Mouse (Mus musculus): ENCODE measurements around the gene Prep.
"Not testable (repeated sequence)": the region's sequence is repeated elsewhere in the genome, so short reads cannot be mapped to it uniquely, and the experiment has no call there.

Gene Prep

DNA sequence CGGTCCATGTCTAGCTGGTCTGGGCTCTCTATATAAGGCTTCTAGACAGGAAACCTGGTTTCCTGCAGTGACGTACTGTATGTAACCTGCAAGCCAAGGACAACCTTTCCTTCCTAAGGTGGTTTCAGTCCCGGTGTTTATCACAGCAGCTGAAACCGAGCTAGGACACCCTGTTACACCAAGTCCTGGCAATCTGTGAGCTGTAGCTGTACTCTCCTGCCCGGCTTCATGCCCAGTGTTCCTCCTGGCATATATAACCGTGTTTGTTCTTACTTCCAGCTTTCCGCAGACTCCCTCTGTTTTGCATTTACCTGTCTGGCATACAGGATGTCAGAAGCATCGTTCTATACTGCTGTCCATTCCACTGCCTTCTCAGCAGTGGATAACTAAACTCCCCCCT is 51.4 kb downstream of the Prep start:
- no peak for DNase-seq (ENCODE audit: low spot score)

- DNase-seq (ENCODE audit: low spot score): no peak
Measured at GRCm38 (mm10) chr10:45121637-45122036, 54.6 kb downstream of the Prep start.

DNA sequence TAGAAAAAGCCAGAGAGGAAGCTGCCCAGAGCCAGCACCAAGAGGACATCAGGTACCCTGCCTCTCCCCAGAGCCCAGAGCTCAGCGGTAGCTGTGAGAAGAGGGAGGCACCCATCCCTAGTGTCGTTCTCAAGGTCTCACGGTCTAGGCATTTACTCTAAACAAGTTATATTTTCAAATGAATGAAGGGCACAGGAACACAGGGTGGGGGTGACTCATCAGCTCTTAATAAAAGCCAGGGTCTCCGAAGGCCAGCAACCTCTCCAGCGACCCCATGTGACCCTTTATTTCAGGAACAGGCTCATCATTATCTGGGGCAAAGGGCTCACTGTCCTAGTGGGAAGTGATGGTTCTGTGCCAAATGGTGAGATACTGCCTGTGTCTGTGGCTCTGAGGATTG is 55.5 kb downstream of the Prep start:
- no peak for DNase-seq (ENCODE audit: low spot score)

GRCm38 (mm10) chr10:45123011-45123410 is 56.0 kb downstream of the Prep start:
- DNase-seq (ENCODE audit: low spot score): no peak

DNA sequence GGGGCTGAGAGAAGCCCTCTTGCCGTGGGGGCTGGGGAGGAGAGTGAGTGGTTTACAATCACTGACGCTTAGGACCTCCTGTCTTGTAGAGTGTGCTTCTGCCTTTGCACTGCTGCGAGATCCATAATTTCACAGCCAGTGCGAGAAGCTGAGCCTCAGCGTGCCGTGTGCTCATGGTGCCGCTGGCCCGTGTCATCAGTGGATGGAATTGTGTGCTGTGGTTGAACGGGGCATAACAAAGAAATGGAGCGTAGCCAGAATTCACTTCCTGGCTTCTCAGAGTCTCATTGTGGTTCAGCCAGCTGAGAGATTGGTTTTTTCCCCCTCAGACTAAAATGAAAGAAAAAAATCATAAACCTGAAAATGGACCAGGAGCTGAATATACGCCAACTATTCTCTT is 62.1 kb downstream of the Prep start:
- DNase-seq (ENCODE audit: low spot score): no peak

- no peak for DNase-seq (ENCODE audit: low spot score)
Measured at GRCm38 (mm10) chr10:45130004-45130403, 63.0 kb downstream of the Prep start.

- DNase-seq (ENCODE audit: low spot score): peak; percentile 8
Measured at GRCm38 (mm10) chr10:45132371-45132770, 65.4 kb downstream of the Prep start.

DNA sequence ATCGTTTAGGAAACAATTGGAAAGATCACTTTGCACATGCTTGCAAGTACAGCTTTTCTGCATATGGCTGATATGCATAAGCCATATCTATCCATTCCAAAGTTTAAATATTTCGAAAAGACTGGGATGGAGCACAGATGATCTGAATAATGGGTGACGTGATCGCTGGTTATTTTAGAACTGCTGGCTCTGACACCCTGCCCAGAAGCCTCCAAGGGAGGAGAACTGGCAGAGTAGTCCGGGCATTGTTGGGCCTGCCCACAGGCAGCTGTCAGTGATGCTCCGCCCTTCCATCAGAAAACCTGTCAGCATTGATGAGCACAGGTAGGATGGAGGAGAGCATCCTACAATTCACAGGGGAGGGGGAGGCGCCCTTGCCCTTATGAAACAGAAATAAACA is 69.8 kb downstream of the Prep start:
- DNase-seq (ENCODE audit: low spot score): no peak

GRCm38 (mm10) chr10:45139910-45140309 is 72.9 kb downstream of the Prep start:
- no peak for DNase-seq (ENCODE audit: low spot score)

DNA sequence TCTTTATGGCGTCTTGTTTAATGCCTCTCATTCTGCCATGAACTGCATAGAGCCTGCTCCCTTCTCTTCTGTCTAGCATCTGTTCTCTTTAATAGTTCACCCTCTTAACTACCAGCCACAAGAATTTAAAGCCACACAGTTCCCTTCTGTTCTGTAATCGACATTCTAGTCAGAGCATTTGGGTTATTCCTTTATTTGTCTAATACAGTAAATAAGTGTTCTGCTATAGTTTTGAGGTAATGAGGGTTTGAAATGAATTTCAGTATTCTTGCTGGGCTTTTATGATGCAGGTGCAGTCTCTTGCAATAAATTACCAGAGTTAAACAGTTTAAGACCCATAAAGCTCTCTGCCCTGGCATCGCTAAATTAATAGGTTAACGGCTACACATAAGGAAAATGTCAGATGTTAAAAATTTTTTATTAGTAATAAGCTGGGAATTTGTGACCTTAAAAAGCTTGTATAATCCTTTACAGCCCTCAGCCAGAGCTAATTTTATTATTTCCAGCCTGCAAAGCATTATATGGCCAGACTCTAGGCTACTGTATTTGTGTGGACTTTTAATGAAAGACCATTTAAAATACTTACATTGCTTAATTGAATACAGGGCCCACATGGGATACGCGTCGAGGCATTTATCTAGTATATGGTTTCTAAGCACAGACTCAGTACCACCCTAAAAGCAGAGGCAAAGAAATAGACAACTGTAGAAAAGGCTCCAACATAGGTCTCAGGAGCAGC is 73.6 kb downstream of the Prep start:
- no peak for DNase-seq (ENCODE audit: low spot score)

DNA sequence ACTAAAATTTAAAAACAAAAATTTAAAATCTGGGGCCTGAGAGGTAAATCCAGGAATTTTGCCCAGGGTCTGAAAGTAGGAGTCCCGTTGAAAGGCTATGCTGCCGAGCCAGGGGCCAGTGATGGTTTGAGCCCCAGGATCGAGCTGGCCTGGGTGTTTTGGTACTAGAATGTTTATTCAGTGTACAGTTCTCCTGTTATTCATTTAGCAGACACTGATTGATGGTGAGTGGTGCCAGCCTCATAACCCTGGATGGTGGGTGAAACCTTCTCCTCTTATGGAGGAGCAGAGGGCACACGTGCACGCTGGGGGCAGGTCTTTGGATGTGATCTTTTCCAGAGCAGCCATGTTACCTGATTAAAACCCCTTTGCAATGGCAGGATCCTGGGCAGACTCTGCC is 75.4 kb downstream of the Prep start:
- DNase-seq (ENCODE audit: low spot score): no peak

- no peak for DNase-seq (ENCODE audit: low spot score)
Measured at GRCm38 (mm10) chr10:45144038-45144817, 77.2 kb downstream of the Prep start.

DNA sequence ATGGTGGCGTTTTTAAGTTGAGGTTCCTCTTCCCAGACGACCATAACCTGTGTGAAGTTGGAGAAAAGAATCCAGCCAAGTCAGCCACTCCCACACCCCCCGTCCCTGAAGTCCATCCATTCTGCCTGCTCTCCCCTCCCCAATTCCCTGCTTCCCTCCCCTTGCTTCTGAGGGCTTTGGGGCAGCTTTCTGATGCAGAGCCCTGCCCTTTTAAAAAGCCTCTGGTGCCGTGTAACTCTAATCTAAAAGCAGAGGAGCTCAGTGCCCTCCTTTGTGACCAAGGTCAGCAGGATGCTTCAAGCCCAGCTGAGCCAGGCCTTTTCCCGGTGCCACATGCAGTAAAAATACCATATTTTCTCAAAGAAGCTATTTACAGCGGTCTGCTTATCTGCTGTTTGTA is 79.8 kb downstream of the Prep start:
- no peak for DNase-seq (ENCODE audit: low spot score)

GRCm38 (mm10) chr10:45151137-45151536 is 84.1 kb downstream of the Prep start:
- no peak for DNase-seq (ENCODE audit: low spot score)

DNA sequence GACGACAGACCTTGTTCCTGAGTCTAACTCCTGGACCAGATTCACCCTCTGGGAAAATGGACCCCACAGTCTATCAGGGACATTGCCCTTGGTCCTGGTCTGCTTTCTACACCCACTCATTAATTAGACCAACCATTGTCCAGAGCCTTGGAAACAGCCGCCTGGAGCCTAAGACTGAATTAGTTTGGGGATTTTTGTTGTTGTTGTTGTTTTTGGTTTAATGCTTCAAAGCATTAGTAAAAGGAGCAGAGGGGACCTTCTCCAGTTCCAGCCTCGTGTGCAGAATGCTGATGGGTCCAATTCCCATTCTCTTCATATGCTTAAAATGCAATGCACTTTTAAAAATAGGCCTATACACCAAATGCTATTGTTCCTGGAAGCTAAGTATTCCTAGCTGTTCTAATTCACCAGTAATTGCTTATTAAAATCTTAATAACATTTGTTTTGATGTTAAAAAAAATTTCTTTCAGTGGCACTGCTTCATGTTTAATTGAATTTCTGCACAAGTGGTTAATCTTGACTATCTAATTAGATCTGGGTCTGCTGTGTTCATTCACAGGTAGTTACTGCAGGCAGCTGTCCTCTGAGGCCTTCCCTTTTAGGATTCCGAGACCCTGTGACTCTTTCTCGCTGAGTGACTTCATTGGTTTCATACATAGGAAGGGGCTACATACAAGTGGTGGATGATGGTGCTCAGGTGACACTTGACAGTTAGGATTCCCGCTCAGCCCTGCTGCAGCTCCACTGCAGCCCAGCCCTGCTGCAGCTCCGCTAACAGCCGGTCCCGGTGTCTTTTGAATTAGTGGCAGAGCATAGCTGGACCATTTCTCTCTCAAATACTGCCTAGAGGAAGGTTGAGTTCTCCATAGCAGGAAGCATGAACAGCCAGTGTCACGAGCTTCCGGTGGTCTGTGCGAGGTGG is 85.0 kb downstream of the Prep start:
- no peak for DNase-seq (ENCODE audit: low spot score)

- no peak for DNase-seq (ENCODE audit: low spot score)
Measured at GRCm38 (mm10) chr10:45154557-45155060, 87.6 kb downstream of the Prep start.

DNA sequence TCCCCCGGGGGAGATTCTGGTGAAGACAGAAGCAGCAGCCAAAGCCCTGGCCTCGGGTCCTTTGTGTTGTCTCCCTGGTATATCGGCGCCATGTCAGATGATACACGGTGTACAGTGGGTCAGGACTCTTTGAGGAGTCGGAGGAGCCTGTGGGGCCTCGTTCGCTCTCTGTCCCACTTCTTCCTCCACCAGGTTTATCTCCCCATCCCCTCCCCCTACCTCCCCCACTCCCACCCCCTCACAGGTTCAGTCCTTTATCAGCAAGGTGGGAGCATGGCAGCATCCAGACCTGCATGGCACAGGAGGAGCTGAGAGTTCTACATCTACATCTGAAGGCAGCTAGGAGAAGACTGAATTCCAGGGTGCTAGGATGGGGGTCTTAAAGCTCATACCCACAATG is 98.8 kb downstream of the Prep start:
- no peak for DNase-seq (ENCODE audit: low spot score)

DNA sequence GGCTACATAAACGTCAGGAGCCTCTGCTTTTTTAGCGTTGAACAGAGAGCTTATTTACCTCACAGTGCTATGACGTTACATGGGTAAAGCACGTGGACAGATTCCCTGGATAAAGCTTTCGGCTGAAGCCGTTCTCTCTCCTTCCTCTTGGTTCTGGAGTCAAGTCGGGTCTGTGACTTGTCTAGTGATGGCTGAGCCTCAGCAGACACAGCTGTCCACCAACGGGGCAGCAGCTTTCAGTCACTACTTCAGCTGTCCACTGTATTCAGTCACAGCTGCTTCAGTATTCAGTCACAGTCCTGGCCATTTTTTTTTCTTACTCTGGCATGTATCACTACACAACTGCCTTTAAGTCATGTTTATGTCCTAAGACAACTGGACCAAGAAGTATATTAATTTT is 106.9 kb downstream of the Prep start:
- DNase-seq (ENCODE audit: low spot score): no peak

GRCm38 (mm10) chr10:45174345-45174744 is 107.3 kb downstream of the Prep start:
- no peak for DNase-seq (ENCODE audit: low spot score)

GRCm38 (mm10) chr10:45177798-45178197 is 110.8 kb downstream of the Prep start, which contains the start of gene Popdc3:
Gene Popdc3 (plus strand): TSS chr10:45178098.
- DNase-seq (ENCODE audit: low spot score): not testable (repeated sequence)

DNA sequence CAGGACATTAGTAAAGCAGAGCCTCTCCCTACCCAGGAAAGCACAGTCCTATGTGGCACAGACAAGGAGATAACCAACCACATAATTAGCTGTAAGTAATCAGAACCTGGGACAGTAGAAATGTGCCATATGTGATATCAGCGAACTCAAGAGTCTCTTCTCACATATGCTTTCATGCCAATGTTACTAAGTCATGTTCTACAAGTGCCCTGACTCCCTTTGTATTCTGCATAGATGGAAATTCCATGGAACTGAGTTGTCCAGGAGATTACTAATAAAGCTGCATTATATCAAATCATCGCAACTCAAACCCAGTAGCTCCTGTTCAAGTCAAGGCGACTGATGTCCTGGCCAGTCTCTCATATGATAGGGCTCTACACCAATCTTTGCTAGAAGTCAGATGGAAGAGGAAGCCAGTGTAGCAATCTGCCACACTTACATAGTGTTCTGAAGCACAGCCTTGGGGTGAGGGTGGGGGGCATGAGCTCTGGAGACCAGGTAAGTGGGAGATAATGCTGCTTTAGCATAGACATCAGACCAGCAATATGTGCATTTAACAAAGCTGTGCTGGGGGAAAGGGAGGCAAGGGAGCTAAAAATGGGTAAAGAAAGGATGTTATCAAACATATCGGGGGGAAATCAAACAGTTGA is 113.8 kb downstream of the Prep start:
- DNase-seq (ENCODE audit: low spot score): no peak

DNA sequence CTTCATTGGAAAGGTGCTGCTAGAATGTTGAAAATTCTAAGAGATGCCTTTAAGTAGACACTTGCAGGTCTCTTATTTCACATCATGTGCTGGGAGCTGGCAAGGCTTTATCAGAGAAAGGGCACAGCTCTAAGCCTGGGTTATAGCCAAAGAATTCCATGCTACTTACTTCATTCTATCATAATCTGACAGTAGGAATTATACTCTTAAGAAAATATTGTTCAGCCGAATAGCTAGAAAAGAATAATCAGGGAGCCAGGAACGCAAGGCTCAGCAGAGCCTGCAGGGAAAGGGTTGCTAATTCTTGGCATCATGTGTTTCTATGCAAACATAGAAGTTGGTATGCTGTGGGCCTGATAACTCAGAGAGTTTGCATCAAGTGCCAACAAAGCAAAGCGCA is 114.3 kb downstream of the Prep start:
- DNase-seq (ENCODE audit: low spot score): peak; percentile 63

Measured in adipocyte (in vitro differentiated cells).